8 mouse cellular contexts compared by ENCODE assay signal in the genomic region with DNA sequence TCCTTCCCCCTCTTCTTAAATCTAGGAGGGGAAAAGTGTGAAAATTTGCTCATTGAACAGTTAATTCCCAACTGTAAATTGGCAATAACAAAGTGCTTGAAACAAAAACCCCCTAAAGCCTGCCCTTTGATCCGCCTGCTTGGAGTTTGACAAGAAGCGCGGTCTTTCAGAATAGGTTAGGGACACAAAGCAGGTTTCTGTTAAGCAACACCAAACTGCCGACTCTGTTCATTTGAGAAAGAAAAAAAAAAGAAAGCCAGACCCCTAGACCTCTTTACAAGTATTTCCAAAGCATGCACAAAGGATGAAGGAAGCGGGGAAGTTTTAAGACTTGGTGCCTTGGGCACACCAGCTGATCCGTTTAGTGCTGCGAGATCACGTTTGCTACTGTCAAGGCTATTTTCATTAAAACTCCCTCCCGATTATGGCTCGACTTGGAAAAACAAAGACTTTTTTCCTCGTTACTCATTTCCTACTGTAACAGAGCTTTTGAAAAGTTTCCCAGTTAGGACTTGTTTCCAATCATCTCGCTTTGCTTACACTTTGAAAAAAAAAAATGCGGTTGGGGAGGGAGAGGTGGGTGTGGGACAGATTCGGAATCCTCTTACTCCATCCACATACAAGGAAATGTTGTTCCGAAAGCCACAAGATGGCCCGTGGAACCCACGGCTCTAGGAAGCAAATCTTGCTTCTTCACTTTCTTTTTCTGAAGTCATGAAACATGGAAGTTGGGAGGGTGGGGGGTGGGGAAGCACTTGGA. TPM values are rescaled to one million over a fixed set of nuclear protein-coding genes. Genes with fewer than 3 reads are reported as not detected.
DNase-seq lines count a peak whose midpoint lies in the region; ATAC-seq lines count a peak whose summit lies in the region.

No protein-coding gene starts in this region.

- peak overlapping the region; percentile 81 for H3K9ac ChIP-seq in heart, embryonic 11.5 days (ENCODE audit: low read depth, low read length)

- intact Hi-C loops in left cerebral cortex, postnatal 36 days (cut with DNase I), result loop anchor here (5.0 kb wide), 1 partner anchor 119 kb away; no protein-coding TSS in a partner anchor

- H3K36me3 ChIP-seq in heart, embryonic 11.5 days (ENCODE audit: control insufficient read depth, insufficient read depth, low read length), result peaks cover 10% of the 10 kb centered on the region; the same call in 1 of the 2 replicates

- H3K4me2 ChIP-seq in heart, embryonic 11.5 days, result peak overlapping the region; percentile 98

- WGBS in heart, embryonic 11.5 days (ENCODE audit: insufficient replicate concordance), result 1% methylated on average over 17 of the region's 17 CpGs

- DNase-seq in A20 (ENCODE audit: low read depth, low spot score), result peak; percentile 70
- peak; percentile 42 for DNase-seq in T-cell, adult 2 months (ENCODE audit: low spot score)
- peak; percentile 32 for DNase-seq in kidney, postnatal 14 days
- peak; percentile 24 for DNase-seq in neural tube, embryonic 10.5 days (ENCODE audit: extremely low spot score, low spot score)
- DNase-seq in right cerebral cortex, adult 18-20 months, result no peak
- DNase-seq in layer of hippocampus, postnatal 14 days (ENCODE audit: low spot score in 2 of 2), result no peak
- DNase-seq in left cerebral cortex, postnatal 36 days (ENCODE audit: low spot score in 2 of 2), result no peak

- no peak for ATAC-seq in heart, embryonic 11.5 days (replicated peaks; ENCODE audit: insufficient number of reproducible peaks, low FRiP score, low TSS enrichment)

- no peaks in the 10 kb centered on the region for H3K27me3 ChIP-seq in heart, embryonic 11.5 days (ENCODE audit: control insufficient read depth, insufficient read depth, low read length)

- H3K27ac ChIP-seq in heart, embryonic 11.5 days (ENCODE audit: low read depth, low read length), result peak overlapping the region; percentile 95

- peaks cover 3% of the 10 kb centered on the region; the same call in 1 of the 2 replicates for H3K4me1 ChIP-seq in heart, embryonic 11.5 days (ENCODE audit: control insufficient read depth, insufficient read depth, low read length)

- H3K4me3 ChIP-seq in heart, embryonic 11.5 days (ENCODE audit: low read depth, low read length), result peak overlapping the region; percentile 66

- no peaks in the 10 kb centered on the region for H3K9me3 ChIP-seq in heart, embryonic 11.5 days (replicated peaks; ENCODE audit: control insufficient read depth, low read length)

RNA-seq across cellular contexts. Expression of a gene that starts 5.4 kb away (rescaled TPM):
- 27.1 and 31.5 TPM in 2 replicates for polyA plus RNA-seq in heart, embryonic 11.5 days (2014; fragmentation: Nextera tagmentation; extraction: Ambion mirVana)
- 1 to 10 TPM; 2.3 to 3.1 TPM for total RNA-seq in layer of hippocampus, postnatal 14 days (2021)
- 1 to 10 TPM in 1 of 2 experiments, under 1 TPM in 1; 0.99 to 1.2 TPM for total RNA-seq in left cerebral cortex, postnatal 36 days (2021)

Comparison
In these comparisons a context has a peak if more than half of its experiments do, and no peak if none do; other contexts are left out.
1. DNase-seq: peak in A20 (single experiment), T-cell, adult 2 months (single experiment), kidney, postnatal 14 days (single experiment) and neural tube, embryonic 10.5 days (single experiment); none in right cerebral cortex, adult 18-20 months (single experiment), layer of hippocampus, postnatal 14 days (0 of 2) and left cerebral cortex, postnatal 36 days (0 of 2).